Mouse (Mus musculus) gonadal fat pad, adult 2 months (tissue): ENCODE measurements around the gene Sirpa. TPM values are rescaled to one million over a fixed set of nuclear protein-coding genes. Genes with fewer than 3 reads are reported as not detected.

Experiments used
- DNase-seq: peaks from one replicate; pipeline ENCODE4 v3.0.0-alpha.2; 2012; ENCODE audit warnings: low read depth
- polyA plus RNA-seq: library from polyadenylated mRNA; depleted of rRNA; stranded (reverse); fragments of >200 nt; gene quantifications from 2 replicates; pipeline ENCODE4 v1.2.3, GENCODE M21; 2012

Gene Sirpa
- polyA plus RNA-seq, 1 experiment = 37.5 TPM

DNA sequence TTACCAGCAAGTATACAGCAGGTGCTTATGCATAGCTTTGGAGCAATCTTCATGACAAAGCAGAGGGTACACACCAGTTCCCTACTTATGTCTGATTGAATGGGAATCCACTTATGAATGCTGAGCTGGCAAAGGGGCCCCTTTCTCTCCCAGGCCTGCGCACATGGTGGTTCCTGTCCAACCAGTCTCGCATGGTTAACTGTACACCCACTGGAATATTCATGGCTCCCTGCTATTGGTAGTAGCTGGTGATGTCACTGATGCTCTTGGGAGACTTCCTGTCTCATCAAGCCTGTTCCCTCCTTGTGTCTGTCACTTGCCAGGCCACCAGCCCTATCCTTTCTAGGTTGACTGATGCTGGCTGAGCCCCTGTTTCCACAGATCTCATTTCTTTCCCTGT, 14.3 kb downstream of the Sirpa start:
- no peak for DNase-seq

DNA sequence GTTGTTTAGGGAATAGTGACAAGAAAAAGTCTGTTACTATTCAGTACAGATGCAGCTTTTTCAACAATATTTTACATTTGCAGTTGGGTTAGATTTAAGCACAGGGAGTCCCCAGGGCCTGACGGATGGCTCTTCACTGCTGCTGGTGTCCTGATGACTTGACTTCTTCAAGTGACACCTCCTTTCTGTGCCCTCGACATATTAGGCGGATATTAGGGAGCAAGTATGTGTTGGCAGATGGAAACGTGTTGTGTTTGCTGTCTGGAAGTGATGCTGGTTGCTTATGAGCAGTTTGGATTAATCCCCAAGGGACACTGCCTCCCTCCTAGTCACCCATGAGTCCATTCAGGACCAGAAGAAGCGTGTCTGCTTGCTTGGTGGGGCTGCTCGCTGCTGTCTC, 21.3 kb downstream of the Sirpa start:
- no peak for DNase-seq

DNA sequence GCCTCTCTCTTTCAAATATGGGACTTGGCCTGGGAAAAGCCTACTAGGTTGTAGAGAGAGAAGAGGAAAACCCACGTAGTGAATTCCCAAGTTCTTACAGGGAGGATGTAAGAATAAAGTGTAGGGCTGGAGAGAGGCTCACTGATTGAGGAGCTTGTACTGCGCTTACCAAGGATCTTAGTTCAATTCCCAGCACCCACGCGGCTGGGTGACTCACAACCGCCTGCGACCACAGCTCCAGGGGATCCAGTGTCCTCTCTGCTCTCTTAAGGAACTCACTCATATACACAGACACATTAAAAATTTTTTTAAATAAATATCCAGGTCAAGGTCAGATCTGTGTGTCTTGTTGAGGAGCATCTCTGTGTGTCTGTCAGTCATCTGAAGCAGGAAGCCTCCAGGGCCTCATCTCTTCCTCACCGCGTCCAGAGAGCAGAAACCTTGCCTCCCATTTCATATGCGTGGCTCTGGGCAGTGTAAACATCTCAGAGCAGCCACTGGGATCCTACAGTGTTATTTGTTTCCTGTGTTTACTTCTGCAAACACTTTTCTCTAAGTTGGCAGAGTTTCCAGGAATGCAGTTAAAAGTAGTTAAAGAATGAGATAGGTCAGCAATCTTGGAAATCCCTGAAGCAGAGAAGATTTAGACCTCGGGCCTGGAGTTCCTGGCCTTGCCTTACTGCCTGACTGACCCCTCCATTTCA, 22.0 kb downstream of the Sirpa start:
- no peak for DNase-seq

DNA sequence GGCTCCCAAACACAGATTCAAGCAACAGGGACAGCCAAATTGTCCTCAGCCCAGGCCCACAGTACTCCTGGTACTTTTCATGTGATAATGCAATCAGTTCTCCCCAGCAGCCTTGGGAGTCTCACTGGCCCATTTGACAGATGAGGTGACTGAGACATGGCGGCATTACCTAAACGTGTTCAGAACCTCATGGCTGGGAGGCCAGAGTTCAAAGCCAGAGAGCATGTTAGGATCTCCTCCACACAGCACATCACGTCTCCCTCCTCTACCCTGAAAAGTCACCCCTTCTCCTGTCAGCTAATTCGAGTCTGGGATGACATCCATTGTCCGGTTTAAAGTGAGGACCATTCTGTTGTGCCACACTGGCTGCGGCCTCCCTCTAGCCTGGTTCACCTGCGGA, 27.5 kb downstream of the Sirpa start:
- DNase-seq = no peak

DNA sequence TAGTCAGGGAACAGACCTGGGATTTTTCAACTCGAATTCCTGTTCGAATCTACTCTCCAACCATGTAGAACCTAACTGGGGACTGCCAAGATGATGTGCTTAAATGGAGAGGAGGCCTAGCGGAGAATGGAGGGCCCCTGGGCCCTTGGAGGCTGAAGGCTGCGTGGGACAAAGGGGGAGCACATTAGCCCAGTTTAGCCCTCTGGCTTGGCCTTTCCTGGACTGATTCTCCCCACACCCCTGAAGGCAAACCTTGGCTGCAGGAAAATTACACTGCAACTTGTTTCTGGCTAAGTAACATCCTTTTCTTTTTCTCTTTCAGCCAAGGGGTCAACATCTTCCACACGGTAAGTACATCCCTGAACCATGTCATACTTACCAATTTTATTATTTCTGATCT, 28.2 kb downstream of the Sirpa start:
- no peak for DNase-seq

DNA sequence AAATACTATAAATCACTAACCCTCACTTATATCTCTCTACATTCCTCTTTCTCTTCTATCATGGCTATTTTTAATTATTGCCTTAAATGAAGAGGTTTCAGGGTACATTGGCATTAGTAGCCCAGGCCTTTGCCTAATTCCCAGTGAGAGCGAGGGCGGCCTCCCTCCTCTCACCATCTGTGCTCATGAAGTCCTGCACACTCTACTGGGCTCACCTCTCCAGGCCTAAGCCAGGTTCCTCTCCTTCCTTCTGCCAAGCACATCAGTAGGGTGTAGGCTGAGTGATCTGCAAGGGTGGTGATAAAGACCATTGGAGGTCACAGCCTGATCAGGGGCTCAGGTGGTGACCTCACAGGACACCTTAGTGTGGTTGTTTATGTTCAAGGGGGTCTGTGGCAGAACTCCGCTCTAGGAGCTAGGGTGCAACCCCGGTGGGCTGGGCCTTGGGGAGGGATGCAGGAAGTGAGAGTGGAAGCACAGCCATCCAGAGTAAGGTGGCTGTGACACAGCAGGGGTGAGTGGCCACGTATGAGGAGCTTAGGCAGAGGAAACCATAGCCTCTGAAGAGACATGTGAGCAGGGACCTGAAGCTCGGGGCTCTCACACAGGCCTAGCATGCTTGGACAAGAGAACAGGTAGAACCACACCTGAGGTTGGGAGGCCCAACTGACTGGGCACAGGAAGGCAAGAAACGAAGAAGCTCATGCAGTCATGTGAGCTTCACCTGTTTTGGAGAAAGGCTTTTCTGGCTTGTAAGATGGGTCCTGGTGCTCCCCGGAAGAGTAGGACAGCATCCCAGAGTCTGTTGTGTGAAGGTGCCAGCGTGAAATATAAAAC, 29.2 kb downstream of the Sirpa start:
- no peak for DNase-seq

DNA sequence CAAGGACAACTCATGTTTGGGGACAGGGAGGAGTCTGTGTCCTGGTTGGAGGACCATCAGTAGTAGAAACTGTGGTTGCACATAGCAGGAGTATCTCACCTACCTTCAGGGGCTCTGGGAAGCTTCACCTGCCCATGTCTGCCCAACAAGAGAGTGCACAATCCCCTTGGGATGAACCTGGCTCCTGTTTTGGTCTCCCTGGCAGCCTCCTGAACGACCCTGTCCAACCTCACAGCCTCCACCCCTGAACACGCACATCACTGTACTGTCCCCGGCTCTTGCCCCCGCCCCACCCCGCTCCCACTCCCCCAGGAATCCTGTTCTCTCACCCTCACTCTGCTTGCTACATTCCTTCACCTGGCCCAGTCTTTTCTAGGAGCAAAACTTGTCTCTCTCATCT, 30.3 kb downstream of the Sirpa start:
- no peak for DNase-seq

DNA sequence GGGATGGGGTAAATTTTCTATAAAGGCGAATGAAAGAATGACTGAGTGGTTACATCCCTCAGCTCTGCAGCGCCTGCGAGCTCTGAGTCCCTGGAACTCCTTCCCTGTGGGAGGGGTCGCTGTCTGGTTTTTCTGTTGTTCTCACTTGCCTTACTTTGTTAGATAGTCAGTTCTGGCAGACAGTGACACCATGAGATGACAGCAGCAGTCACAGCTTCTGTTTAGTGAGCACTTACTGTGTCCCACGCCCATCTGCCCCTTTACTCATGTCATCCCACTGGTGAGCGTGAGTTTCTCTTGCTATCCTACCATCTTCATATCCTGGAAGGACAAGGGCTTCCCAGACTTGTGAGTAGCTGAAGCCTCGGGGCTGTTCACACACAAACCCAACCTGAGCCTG, 31.1 kb downstream of the Sirpa start:
- no peak for DNase-seq

DNA sequence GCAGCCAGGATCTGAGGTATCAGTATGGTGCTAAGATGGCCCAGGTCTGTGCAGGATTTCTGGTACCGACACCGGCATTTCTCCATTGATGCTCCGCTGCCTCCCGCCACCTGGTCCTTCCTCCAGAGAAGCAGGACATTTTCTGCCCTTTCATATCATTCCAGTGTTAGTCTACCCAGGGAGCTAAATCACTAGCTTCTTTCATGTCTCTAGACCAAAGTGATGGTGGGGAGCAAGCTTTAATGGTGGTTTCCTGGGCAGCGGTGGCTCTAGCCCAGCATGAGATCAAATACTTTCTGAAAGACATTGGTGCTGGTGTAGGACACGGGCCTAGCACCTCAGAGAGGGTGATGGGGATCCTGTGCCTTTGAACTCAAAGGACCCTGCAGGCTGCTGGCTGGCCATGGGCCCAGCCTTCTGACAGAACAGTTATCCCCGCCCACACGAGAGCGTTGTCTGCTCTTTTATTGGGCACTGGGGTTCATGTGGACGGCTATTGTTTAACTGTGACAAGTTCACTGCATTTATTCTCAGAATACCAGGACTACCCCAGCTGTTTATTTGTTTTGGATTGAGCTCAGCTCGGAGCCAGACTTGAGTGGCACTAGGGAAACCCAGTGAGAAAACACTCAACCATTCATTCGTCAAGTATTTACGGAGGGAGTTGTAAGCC, 31.7 kb downstream of the Sirpa start:
- no peak for DNase-seq

DNA sequence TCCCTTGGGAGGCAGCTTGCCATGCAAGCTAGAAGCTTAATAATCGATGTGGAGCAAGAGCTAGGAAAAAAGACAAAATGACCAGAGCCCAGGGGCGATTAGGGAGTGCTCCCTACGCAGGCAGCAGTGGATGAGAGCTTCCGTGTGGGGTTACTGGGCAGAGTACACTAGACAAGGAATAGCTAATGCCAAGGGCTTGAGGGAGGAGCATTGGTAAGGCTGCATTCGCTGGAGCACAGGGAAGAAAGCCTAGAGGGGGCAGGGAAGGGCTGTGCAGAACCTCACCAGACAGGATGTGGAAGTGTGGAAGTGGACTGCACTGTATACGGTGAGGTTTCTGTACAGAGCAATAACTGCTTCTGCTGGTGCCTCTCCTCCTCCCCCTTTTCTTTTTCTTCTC, 32.3 kb downstream of the Sirpa start:
- no peak for DNase-seq

DNA sequence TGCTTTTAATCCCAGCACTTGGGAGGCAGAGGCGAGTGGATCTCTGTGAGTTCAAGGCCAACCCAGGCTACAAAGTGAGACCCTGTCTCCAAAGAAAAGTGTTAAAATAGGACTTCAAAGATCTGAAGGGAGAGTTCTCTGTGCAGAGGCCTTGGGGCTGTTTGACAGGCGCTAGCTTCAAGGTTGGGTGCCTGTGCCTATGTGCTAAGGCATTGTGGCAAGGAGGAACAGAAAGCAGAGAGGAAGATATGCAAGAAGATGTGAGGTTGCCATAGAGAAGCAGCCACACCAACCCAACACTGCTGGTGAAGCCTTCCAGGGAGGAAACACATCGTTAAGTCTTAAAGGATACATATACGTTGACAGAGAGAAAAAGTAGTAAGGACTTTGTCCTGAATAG, 33.2 kb downstream of the Sirpa start:
- DNase-seq = no peak

DNA sequence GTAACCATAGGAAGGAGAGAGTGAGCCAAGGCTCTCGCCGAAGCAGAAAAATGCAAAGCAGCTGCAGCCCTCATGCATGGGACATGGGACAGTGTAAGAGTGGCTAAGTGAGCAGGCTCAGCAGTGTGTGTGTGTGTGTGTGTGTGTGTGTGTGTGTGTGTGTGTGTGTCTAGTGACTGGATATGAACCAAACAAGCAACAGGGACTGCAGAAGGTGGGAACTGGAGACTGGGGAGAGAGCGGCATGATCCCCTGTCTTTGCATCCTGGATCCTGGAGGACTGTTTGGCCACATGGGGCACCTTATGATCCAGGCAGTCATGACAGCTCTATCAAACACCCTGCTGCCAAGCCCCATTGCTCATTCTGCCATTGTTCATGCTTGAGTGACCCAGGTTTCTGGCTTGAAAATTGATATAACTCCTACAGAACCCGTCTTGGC, 34.0 kb downstream of the Sirpa start:
- no peak for DNase-seq

DNA sequence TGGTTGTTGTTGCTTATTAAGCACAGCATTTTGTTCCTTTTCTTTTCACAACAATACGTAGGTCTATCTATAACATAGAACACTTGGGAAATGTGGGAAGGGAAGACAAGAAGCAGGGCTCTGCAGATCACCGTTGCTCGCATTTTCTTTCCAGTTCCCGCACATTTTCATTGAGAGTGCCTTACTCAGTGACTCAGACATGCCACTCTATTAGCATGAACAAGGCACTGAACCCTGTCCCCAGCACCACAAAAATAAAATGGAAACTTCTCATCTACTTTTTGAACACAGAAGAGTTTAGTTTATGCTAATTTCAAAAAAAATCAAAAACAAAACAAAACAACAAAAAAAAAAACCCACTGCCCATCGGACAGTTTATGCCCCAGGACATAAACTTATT, 34.5 kb downstream of the Sirpa start:
- DNase-seq = no peak

DNA sequence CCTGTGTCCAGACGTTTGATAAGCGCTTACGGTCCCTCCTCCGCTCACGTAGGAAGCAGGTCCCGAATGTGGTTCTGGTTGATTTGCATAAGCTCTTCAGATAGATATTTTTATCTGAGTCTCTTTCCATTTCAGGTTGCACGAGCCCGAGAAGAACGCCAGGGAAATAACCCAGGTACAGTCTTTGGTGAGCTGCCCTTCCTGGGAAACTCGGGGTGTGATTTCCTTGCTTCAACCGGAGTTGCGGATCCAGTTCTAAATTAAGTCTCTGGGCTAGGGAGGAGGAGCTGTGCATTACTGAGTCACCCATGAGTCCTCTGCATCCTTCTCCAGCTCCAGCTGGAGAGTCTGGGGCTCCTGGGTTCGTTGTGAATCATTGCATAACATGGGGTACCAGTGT, 35.2 kb downstream of the Sirpa start:
- DNase-seq = no peak

DNA sequence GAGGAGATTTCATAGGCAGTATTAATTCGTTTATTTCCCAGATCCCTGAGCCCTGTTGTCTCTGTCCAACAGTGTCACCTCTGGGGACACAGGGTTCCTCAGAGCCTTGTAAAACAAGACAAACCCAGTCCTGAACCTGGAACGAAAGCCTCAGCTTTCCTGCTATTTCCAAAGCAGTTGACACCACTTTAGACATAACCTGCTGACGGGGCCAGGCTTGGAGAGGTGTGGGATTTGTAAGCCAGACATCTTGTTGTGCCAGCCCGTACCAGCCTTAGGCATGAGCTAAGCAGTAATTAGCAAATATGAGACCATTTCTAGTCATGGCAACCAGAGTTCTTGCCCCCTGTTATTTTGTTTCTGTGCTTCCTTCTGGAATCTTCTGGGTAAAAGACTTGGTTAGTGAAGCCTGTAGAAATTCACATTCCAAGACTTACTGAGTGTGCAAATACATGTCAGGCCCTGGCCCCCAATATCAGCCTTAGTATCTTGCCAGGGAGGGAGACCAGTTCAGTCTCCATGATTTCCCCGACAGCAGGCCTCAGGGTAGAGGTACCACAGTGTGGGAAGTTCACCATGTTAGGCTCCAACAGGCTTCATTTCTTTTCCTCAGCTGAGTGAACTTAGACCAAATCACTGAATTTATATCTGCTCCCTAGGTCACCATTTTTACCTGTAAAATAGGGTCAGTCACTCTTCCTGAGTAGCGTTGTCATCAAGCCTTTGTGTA, 36.0 kb downstream of the Sirpa start:
- no peak for DNase-seq

DNA sequence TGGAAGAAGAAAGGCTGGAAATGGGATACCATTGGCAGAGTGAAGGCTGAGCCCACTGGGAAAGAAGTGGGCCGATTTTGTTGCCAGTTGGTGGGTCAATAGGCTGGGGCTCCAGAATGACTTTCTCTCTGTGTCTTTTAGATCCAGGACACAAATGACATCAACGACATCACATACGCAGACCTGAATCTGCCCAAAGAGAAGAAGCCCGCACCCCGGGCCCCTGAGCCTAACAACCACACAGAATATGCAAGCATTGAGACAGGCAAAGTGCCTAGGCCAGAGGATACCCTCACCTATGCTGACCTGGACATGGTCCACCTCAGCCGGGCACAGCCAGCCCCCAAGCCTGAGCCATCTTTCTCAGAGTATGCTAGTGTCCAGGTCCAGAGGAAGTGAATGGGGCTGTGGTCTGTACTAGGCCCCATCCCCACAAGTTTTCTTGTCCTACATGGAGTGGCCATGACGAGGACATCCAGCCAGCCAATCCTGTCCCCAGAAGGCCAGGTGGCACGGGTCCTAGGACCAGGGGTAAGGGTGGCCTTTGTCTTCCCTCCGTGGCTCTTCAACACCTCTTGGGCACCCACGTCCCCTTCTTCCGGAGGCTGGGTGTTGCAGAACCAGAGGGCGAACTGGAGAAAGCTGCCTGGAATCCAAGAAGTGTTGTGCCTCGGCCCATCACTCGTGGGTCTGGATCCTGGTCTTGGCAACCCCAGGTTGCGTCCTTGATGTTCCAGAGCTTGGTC, 37.3 kb downstream of the Sirpa start:
- no peak for DNase-seq

DNA sequence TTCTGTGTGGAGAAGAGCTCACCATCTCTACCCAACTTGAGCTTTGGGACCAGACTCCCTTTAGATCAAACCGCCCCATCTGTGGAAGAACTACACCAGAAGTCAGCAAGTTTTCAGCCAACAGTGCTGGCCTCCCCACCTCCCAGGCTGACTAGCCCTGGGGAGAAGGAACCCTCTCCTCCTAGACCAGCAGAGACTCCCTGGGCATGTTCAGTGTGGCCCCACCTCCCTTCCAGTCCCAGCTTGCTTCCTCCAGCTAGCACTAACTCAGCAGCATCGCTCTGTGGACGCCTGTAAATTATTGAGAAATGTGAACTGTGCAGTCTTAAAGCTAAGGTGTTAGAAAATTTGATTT, 37.9 kb downstream of the Sirpa start:
- DNase-seq = no peak

DNA sequence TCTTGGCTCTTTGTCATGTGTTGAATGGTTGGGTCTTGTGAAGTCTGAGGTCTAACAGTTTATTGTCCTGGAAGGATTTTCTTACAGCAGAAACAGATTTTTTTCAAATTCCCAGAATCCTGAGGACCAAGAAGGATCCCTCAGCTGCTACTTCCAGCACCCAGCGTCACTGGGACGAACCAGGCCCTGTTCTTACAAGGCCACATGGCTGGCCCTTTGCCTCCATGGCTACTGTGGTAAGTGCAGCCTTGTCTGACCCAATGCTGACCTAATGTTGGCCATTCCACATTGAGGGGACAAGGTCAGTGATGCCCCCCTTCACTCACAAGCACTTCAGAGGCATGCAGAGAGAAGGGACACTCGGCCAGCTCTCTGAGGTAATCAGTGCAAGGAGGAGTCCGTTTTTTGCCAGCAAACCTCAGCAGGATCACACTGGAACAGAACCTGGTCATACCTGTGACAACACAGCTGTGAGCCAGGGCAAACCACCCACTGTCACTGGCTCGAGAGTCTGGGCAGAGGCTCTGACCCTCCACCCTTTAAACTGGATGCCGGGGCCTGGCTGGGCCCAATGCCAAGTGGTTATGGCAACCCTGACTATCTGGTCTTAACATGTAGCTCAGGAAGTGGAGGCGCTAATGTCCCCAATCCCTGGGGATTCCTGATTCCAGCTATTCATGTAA, 38.5 kb downstream of the Sirpa start:
- DNase-seq = no peak

DNA sequence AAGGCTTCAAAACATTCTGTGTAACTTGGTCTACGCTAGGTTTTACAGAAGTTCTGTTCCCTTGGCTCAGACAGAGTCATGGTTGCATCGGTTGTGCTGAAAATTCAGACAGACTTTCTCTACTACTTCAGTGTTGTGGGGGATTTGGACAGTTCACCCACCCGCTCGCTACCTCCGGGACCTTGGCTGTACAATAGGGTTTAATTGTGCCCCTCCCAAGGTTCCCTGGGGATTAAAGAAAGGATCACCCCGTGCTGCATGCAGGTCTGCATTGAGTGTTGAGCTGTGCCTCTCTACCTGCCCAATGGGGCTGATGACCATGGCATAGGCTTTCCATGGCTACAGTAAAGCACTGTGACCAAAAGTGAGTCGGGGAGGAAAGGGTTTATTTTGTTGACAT, 39.7 kb downstream of the Sirpa start:
- DNase-seq = no peak

DNA sequence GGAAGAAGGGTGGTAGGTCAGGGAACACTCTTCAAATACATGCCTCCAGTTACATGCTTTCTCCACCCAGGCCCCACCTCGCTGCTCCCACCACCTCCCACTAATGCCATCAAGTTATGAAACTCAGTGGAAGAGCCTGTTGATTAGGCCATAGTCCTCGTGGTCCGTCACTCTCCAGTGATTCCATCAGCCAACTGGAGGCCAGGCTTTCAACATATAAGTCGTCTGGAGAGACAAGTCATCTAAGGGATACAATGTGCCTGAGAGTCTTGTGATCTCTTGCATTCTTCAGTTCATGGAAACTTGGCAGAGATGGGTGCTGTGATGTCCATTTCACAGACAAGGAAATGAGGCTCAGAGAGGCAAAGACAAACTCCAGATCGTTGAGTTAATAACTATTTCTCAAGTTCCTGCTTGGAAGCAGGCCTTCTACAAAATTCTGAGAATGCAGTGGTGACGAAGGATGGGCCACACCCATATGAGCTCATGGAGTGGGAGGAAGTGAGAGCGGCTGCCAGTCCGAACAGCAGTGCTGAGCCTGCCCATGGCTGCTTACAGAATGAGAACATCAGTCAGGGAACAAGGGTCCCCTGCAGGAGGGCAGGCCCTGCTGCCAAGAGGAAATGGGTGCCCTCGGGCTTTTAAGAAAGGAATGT, 40.6 kb downstream of the Sirpa start:
- peak; percentile 74 for DNase-seq
